Mouse (Mus musculus) left cerebral cortex, adult 9 months (tissue): ENCODE measurements around the gene Rapgefl1.
A peak's percentile ranks its signal among the peaks of the same experiment; 100 is the strongest.

Experiments used
- DNase-seq, 2 experiments: peaks; one replicate each; pipeline ENCODE4 v3.0.0; 2022; ENCODE audit warnings: low spot score in 2 of 2

The Rapgefl1 gene

GRCm38 (mm10) chr11:98836651-98837141 lies at the start of gene Rapgefl1:
Gene Rapgefl1 (plus strand): TSS chr11:98836785.
- peak in 1 of 2 experiments; percentile 74 for DNase-seq

- no peak for DNase-seq
Observed at GRCm38 (mm10) chr11:98787229-98787628, 49.4 kb upstream of the Rapgefl1 start.

- DNase-seq, result no peak
Observed at GRCm38 (mm10) chr11:98787691-98788090, 48.9 kb upstream of the Rapgefl1 start.

GRCm38 (mm10) chr11:98788139-98788538 lies 48.4 kb upstream of the Rapgefl1 start:
- DNase-seq, result no peak

GRCm38 (mm10) chr11:98788550-98789218 lies 47.9 kb upstream of the Rapgefl1 start:
- peak in 1 of 2 experiments; percentile 90 for DNase-seq

GRCm38 (mm10) chr11:98789219-98789807 lies 47.3 kb upstream of the Rapgefl1 start:
- DNase-seq, result no peak

- no peak for DNase-seq
Observed at GRCm38 (mm10) chr11:98789824-98790223, 46.8 kb upstream of the Rapgefl1 start.

GRCm38 (mm10) chr11:98790631-98791205 lies 45.9 kb upstream of the Rapgefl1 start:
- no peak for DNase-seq

- DNase-seq, result no peak
Observed at GRCm38 (mm10) chr11:98791448-98791847, 45.1 kb upstream of the Rapgefl1 start.

GRCm38 (mm10) chr11:98792081-98792480 lies 44.5 kb upstream of the Rapgefl1 start:
- no peak for DNase-seq

GRCm38 (mm10) chr11:98794469-98795014 lies 42.0 kb upstream of the Rapgefl1 start:
- DNase-seq, result peak in 1 of 2 experiments; percentile 72

- DNase-seq, result peak in 1 of 2 experiments; percentile 79
Observed at GRCm38 (mm10) chr11:98795015-98795713, 41.4 kb upstream of the Rapgefl1 start, which contains the start of gene Msl1. Gene Msl1 (plus strand): TSS chr11:98795516.

GRCm38 (mm10) chr11:98795714-98796514 lies 40.7 kb upstream of the Rapgefl1 start:
- no peak for DNase-seq

GRCm38 (mm10) chr11:98796515-98797216 lies 39.9 kb upstream of the Rapgefl1 start:
- peak in 1 of 2 experiments; percentile 77 for DNase-seq

GRCm38 (mm10) chr11:98797306-98797705 lies 39.3 kb upstream of the Rapgefl1 start:
- DNase-seq, result no peak

GRCm38 (mm10) chr11:98797909-98798308 lies 38.7 kb upstream of the Rapgefl1 start:
- DNase-seq, result no peak

- DNase-seq, result no peak
Observed at GRCm38 (mm10) chr11:98804605-98805004, 32.0 kb upstream of the Rapgefl1 start, which contains the start of gene Casc3. Gene Casc3 (plus strand): TSS chr11:98804905.

- DNase-seq, result no peak
Observed at GRCm38 (mm10) chr11:98808417-98808816, 28.2 kb upstream of the Rapgefl1 start.

GRCm38 (mm10) chr11:98809457-98810290 lies 26.9 kb upstream of the Rapgefl1 start:
- DNase-seq, result peak; percentile 97 to 99
